Mouse (Mus musculus) stomach, embryonic 14.5 days (tissue): ENCODE results near the gene Gm7534. TPM values are rescaled to one million over a fixed set of nuclear protein-coding genes. Genes with fewer than 3 reads are reported as not detected.

ENCODE experiments used
- ATAC-seq: fragments of 200-750 bp; cut with Nextera tagmentation; 2 replicates; pipeline ENCODE4 v1.8.0; 2017; ENCODE audit warnings: low read depth, moderate TSS enrichment; ENCODE audit not compliant: insufficient number of reproducible peaks, insufficient read depth, low FRiP score
- H3K27ac ChIP-seq: fragments of 300-500 bp; sonication (generic); 2 replicates; pipeline ENCODE4 v1.5.1; 2014; ENCODE audit warnings: mild to moderate bottlenecking, low read length, moderate library complexity, mixed read lengths
- H3K27me3 ChIP-seq: fragments of 300-500 bp; sonication (generic); 2 replicates; pipeline ENCODE4 v1.6.1; 2014; ENCODE audit warnings: low read length, control low read depth, mixed read lengths; ENCODE audit not compliant: control insufficient read depth, insufficient read depth
- H3K36me3 ChIP-seq: fragments of 300-500 bp; sonication (generic); 2 replicates; pipeline ENCODE4 v1.6.1; 2014; ENCODE audit warnings: mild to moderate bottlenecking, control low read depth, low read length, moderate library complexity, mixed read lengths; ENCODE audit not compliant: control insufficient read depth, insufficient read depth
- H3K4me1 ChIP-seq: fragments of 300-500 bp; sonication (generic); 2 replicates; pipeline ENCODE4 v1.6.1; 2014; ENCODE audit warnings: low read length, control low read depth, mixed read lengths; ENCODE audit not compliant: control insufficient read depth, insufficient read depth
- H3K4me2 ChIP-seq: fragments of 300-500 bp; sonication (generic); replicated peaks from 2 replicates; pipeline ENCODE4 v1.6.1; 2014; ENCODE audit warnings: low read depth, low read length, control low read depth
- H3K4me3 ChIP-seq: fragments of 300-500 bp; sonication (generic); 2 replicates; pipeline ENCODE4 v1.5.1; 2014; ENCODE audit warnings: low read depth, low read length, control low read depth
- H3K9ac ChIP-seq: fragments of 300-500 bp; sonication (generic); replicated peaks from 2 replicates; pipeline ENCODE4 v1.6.1; 2014; ENCODE audit warnings: low read depth, mild to moderate bottlenecking, control low read depth, low read length, moderate library complexity, mixed read lengths
- H3K9me3 ChIP-seq: fragments of 300-500 bp; sonication (generic); 2 replicates; pipeline ENCODE4 v1.6.1; 2016; ENCODE audit warnings: low read depth, low read length, control low read depth; ENCODE audit not compliant: control insufficient read depth
- WGBS: fragments of 180-500 bp; shearing (Covaris S2); extraction: QIAGEN DNeasy Blood & Tissue Kit; methylation state at CpG from one replicate; pipeline ENCODE4 v1.1.7; 2014; 5-methylcytosine and 5-hydroxymethylcytosine counted together
- polyA plus RNA-seq: library from polyadenylated mRNA; unstranded; fragments of >200 nt; fragmentation: Nextera tagmentation; extraction: Ambion mirVana; gene quantifications from 2 replicates; pipeline ENCODE4 v1.2.1, GENCODE M21; 2014

Gene Gm7534
- polyA plus RNA-seq, 1 experiment from 2014 or later = not detected

- no peak for ATAC-seq
Observed at GRCm38 (mm10) chr4:134246256-134246655, 43.5 kb upstream of the Gm7534 start.

GRCm38 (mm10) chr4:134245148-134245843, 42.5 kb upstream of the Gm7534 start, which contains the start of gene Zfp593:
Zfp593 (minus strand) TSS chr4:134245592.
- peak; percentile 74 for ATAC-seq
- under 1% methylated on average over 60 of the region's 60 CpGs for WGBS
- Histone ChIP-seq H3K36me3 (no peaks in the 10 kb centered on the region), H3K9me3 (no peaks in the 10 kb centered on the region), H3K4me2 (peak within 1 kb of the TSS; percentile 87), H3K4me3 (peak within 1 kb of the TSS; percentile 53), H3K9ac (peak within 1 kb of the TSS; percentile 77), H3K27me3 (0 out of 2 replicates have a peak, but pooled peaks cover 7% of the 10 kb centered on the region), H3K4me1 (peaks cover 15% of the 10 kb centered on the region), H3K27ac (no peak within 1 kb of the TSS)

More at GRCm38 (mm10) chr4:134246256-134246655, 43.5 kb upstream of the Gm7534 start:
- Histone ChIP-seq H3K4me1 (peaks cover 20% of the 10 kb centered on the region), H3K4me3 (no peak overlapping the region), H3K9ac (no peak overlapping the region), H3K27me3 (peaks cover 14% of the 10 kb centered on the region; the same call in 1 of the 2 replicates), H3K36me3 (no peaks in the 10 kb centered on the region), H3K4me2 (no peak overlapping the region), H3K9me3 (no peaks in the 10 kb centered on the region), H3K27ac (no peak overlapping the region)
- WGBS = 59% methylated on average over 4 of the region's 4 CpGs

GRCm38 (mm10) chr4:134243516-134244250, 40.9 kb upstream of the Gm7534 start, which contains the start of gene E130218I03Rik:
E130218I03Rik (plus strand) TSS chr4:134243662.
- Histone ChIP-seq H3K9me3 (no peaks in the 10 kb centered on the region), H3K4me2 (peak within 1 kb of the TSS; percentile 87), H3K4me1 (peaks cover 9% of the 10 kb centered on the region), H3K27me3 (0 out of 2 replicates have a peak, but pooled peaks cover 3% of the 10 kb centered on the region), H3K36me3 (no peaks in the 10 kb centered on the region), H3K27ac (no peak within 1 kb of the TSS), H3K9ac (0 out of 2 replicates have a peak within 1 kb of the TSS, but pooled peaks have one; percentile 77), H3K4me3 (peak within 1 kb of the TSS; percentile 53)
- ATAC-seq = no peak
- WGBS = 93% methylated on average over 17 of the region's 17 CpGs

- 10% methylated on average over 10 of the region's 10 CpGs for WGBS
- 0 out of 2 replicates have a peak, but pooled peaks cover 2% of the 10 kb centered on the region for H3K4me1 ChIP-seq
- H3K9ac ChIP-seq = no peak overlapping the region
- no peaks in the 10 kb centered on the region for H3K36me3 ChIP-seq
- no peak overlapping the region for H3K4me3 ChIP-seq
- H3K27me3 ChIP-seq = no peaks in the 10 kb centered on the region
- no peak overlapping the region for H3K27ac ChIP-seq
- H3K9me3 ChIP-seq = no peaks in the 10 kb centered on the region
- peak overlapping the region; percentile 32 for H3K4me2 ChIP-seq
- ATAC-seq = no peak
Observed at GRCm38 (mm10) chr4:134238686-134239085, 35.9 kb upstream of the Gm7534 start.

DNA sequence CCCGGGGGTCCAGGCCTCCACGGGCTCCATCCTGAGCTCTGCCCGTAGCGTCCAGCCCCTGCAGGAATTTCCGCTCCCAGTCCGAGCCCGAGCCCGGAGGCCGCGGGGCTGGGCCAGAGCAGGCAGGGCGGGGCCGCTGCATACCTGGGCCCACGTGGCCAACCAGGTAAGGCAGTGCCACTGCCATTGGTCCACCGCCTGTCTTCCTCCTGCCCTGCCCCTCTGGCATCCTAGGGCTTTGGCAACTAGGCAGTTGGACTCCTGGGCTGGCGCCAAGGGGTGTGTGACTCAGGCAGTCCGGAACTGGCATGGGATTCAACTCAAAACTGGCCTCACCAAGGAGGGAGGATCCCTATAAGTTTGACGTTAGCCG, 35.5 kb upstream of the Gm7534 start, which contains the start of gene Cnksr1:
Gene Cnksr1 (minus strand): TSS at position 121 of the 373 bp plus-strand sequence.
- 0 out of 2 replicates have a peak, but pooled peaks cover 2% of the 10 kb centered on the region for H3K4me1 ChIP-seq
- H3K4me2 ChIP-seq = peak within 1 kb of the TSS; percentile 32
- H3K9ac ChIP-seq = no peak within 1 kb of the TSS
- ATAC-seq = peak; percentile 93
- no peaks in the 10 kb centered on the region for H3K27me3 ChIP-seq
- no peak within 1 kb of the TSS for H3K27ac ChIP-seq
- H3K36me3 ChIP-seq = no peaks in the 10 kb centered on the region
- 3% methylated on average over 18 of the region's 18 CpGs for WGBS
- peak within 1 kb of the TSS; percentile 27 for H3K4me3 ChIP-seq
- no peaks in the 10 kb centered on the region for H3K9me3 ChIP-seq

DNA sequence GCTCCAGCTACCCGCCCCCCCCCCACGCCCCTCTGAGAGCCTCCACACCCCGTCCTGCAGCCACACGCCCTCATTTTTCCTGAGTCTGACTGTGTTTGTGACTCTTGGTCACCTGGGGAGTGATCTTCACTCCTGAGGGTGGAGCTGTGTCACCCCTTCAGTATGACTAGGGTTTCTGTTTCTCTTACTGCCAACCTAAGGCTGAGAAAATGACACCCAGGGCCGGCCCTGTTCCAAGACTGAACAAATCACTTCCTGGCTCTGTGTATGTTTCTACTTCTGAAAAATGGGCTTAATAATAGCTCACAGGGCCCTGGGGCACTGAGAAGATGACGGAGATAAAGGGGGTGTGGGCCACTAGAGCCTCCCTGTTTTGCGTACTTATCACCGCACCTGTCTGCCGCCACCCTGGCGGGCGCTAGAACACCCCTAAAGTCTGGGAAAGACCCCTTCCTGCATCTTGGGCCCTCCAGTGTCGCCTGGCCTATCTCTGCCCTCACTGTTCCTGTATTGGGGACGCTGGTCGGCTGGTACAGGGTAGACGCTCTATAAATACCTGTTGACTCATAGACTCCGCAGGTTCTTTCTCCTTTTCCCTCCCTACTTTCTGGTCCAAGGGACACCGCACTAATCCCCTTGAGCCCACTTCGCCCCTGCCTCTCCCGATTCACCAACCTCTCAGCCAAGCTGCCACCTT, 34.9 kb upstream of the Gm7534 start:
- no peak overlapping the region for H3K27ac ChIP-seq
- 18% methylated on average over 19 of the region's 19 CpGs for WGBS

GRCm38 (mm10) chr4:134234876-134235275, 32.1 kb upstream of the Gm7534 start:
- 77% methylated on average over 5 of the region's 5 CpGs for WGBS
- no peaks in the 10 kb centered on the region for H3K36me3 ChIP-seq
- no peak for ATAC-seq

More for the DNA sequence above, 34.9 kb upstream of the Gm7534 start:
- Histone ChIP-seq H3K4me1 (0 out of 2 replicates have a peak, but pooled peaks cover 2% of the 10 kb centered on the region), H3K4me3 (peak overlapping the region; percentile 27), H3K9ac (no peak overlapping the region), H3K9me3 (no peaks in the 10 kb centered on the region), H3K36me3 (no peaks in the 10 kb centered on the region), H3K27me3 (no peaks in the 10 kb centered on the region), H3K4me2 (peak overlapping the region; percentile 32)
- ATAC-seq = peak; percentile 39; the same call in 1 of the 2 replicates

GRCm38 (mm10) chr4:134230431-134230830, 27.6 kb upstream of the Gm7534 start:
- Histone ChIP-seq H3K27me3 (no peaks in the 10 kb centered on the region), H3K36me3 (no peaks in the 10 kb centered on the region), H3K4me1 (no peaks in the 10 kb centered on the region), H3K4me3 (no peak overlapping the region), H3K27ac (no peak overlapping the region), H3K4me2 (no peak overlapping the region), H3K9me3 (no peaks in the 10 kb centered on the region), H3K9ac (no peak overlapping the region)
- 26% methylated on average over 8 of the region's 8 CpGs for WGBS
- no peak for ATAC-seq

More at GRCm38 (mm10) chr4:134234876-134235275, 32.1 kb upstream of the Gm7534 start:
- no peak overlapping the region for H3K4me3 ChIP-seq
- H3K9ac ChIP-seq = no peak overlapping the region
- no peaks in the 10 kb centered on the region for H3K9me3 ChIP-seq
- H3K4me2 ChIP-seq = no peak overlapping the region
- 0 out of 2 replicates have a peak, but pooled peaks cover 2% of the 10 kb centered on the region for H3K4me1 ChIP-seq
- no peak overlapping the region for H3K27ac ChIP-seq
- H3K27me3 ChIP-seq = no peaks in the 10 kb centered on the region
